ENCODE assay signal across 20 mouse cellular contexts in the genomic region with DNA sequence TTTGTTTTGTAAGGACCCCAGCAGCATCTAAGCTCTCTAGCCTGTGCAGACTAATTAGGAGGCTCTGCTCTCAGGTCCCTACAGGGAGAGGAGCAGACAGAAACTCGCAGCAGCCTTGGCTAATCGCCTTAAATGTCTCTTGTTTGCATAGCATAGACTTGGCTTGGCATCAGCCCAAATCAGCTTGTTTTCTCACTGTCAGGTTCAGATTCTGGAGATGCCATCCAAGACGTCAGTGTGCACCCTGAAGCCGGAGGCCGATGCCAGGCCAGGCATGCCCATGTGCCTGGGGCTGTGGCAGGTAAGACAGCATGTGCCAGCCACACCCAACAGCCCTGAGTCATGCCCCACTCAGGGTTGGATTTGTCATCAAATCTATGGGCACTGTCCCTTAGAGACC. TPM values are rescaled to one million over a fixed set of nuclear protein-coding genes. Genes with fewer than 3 reads are reported as not detected.
DNase-seq lines count a peak whose midpoint lies in the region; ATAC-seq and TF ChIP-seq lines count a peak whose summit lies in the region.
"Had no signal": no experiment of that assay in that cellular context is flagged by ENCODE, and none has a peak within 500 bp of the region (broad histone marks: within the 10 kb centered on the region; RNA-seq: fewer than 3 reads in every experiment).

No protein-coding gene starts in this region.

- no peak overlapping the region for H3K9ac ChIP-seq in lung, embryonic 14.5 days
- H3K9ac ChIP-seq: liver, embryonic 15.5 days had no signal

- peak; percentile 10 to 15 for DNase-seq in cerebellum, postnatal 25 days
- DNase-seq in lung, embryonic 14.5 days = peak; percentile 51
- no peak for DNase-seq in lung, postnatal 14 days
- peak; percentile 18 for DNase-seq in 3T3-L1 (ENCODE audit: low read depth, low spot score)
- DNase-seq in retina, postnatal 1 day = peak; percentile 41
- no peak for DNase-seq in gastrocnemius, postnatal 4 days (ENCODE audit: low spot score in 2 of 2)
- no peak for DNase-seq in heart, postnatal 14 days
- DNase-seq: adrenal gland, postnatal 36 days; gastrocnemius, postnatal 36 days; kidney, adult 18-20 months; kidney, postnatal 14 days; lung, postnatal 10 days; right cerebral cortex, adult 18-20 months had no signal

- no peak overlapping the region for H3K4me2 ChIP-seq in lung, embryonic 14.5 days
- H3K4me2 ChIP-seq: heart, embryonic 11.5 days; liver, embryonic 15.5 days had no signal

- no peak overlapping the region for H3K4me3 ChIP-seq in lung, embryonic 14.5 days (ENCODE audit: low read depth, low read length)
- H3K4me3 ChIP-seq: forebrain, embryonic 10.5 days; left cerebral cortex, adult 2 months; liver, embryonic 15.5 days; megakaryocyte, embryonic 14.5 days had no signal

- H3K9me3 ChIP-seq in lung, embryonic 14.5 days (ENCODE audit: low read depth, low read length) = no peaks in the 10 kb centered on the region
- H3K9me3 ChIP-seq: forebrain, embryonic 10.5 days; liver, embryonic 15.5 days; megakaryocyte, embryonic 14.5 days had no signal

- no peaks in the 10 kb centered on the region for H3K27me3 ChIP-seq in lung, embryonic 14.5 days (ENCODE audit: insufficient read depth, low read length)
- H3K27me3 ChIP-seq: liver, embryonic 15.5 days had no signal

- no peak for TF ChIP-seq CTCF in lung, embryonic 14.5 days (IDR thresholded peaks at IDR 0.05; ENCODE audit: low read depth)

- intact Hi-C loops in heart, postnatal 14 days (cut with DNase I) = no loop called here

- ATAC-seq in cerebellum, adult (ENCODE audit: insufficient number of reproducible peaks, low FRiP score, low TSS enrichment) = no peak
- ATAC-seq in lung, embryonic 14.5 days (ENCODE audit: insufficient read depth) = no peak
- ATAC-seq: activated CD4-positive, CD25-positive, alpha-beta regulatory T cell, adult 4 months had no signal

- WGBS in lung, embryonic 14.5 days = 56% methylated on average over 5 of the region's 5 CpGs

- H3K27ac ChIP-seq in lung, embryonic 14.5 days (ENCODE audit: low read depth) = no peak overlapping the region
- H3K27ac ChIP-seq: forebrain, embryonic 10.5 days; left cerebral cortex, adult 2 months; liver, embryonic 15.5 days had no signal

- no peaks in the 10 kb centered on the region for H3K36me3 ChIP-seq in lung, embryonic 14.5 days (ENCODE audit: insufficient read depth)
- H3K36me3 ChIP-seq: forebrain, embryonic 10.5 days; liver, embryonic 15.5 days had no signal

- 0 out of 2 replicates have a peak, but pooled peaks cover 14% of the 10 kb centered on the region for H3K4me1 ChIP-seq in lung, embryonic 14.5 days (ENCODE audit: insufficient read depth)
- H3K4me1 ChIP-seq: liver, embryonic 15.5 days had no signal

RNA-seq across cellular contexts. Expression of gene Tbx1, which starts 42.6 kb away (rescaled TPM):
- polyA plus RNA-seq in lung, embryonic 14.5 days (2014; fragmentation: Nextera tagmentation; extraction: Ambion mirVana) = 12.0 and 15.8 TPM in 2 replicates
- 10 to 100 TPM in 1 of 2 experiments, 1 to 10 TPM in 1; 3.9 to 10.8 TPM for total RNA-seq in gastrocnemius, postnatal 4 days (2021)
- under 1 TPM; 0.48 to 0.76 TPM for total RNA-seq in heart, postnatal 14 days (2021)
- polyA plus RNA-seq: activated CD4-positive, CD25-positive, alpha-beta regulatory T cell, adult 4 months had no signal

RNA-seq across cellular contexts. Expression of gene Rtl10, which starts 49.2 kb away (rescaled TPM):
- polyA plus RNA-seq in lung, embryonic 14.5 days (2014; fragmentation: Nextera tagmentation; extraction: Ambion mirVana) = 4.2 and 4.8 TPM in 2 replicates
- 1 to 10 TPM; 6.7 to 6.8 TPM for total RNA-seq in gastrocnemius, postnatal 4 days (2021)
- 1 to 10 TPM; 2.5 to 4.3 TPM for total RNA-seq in heart, postnatal 14 days (2021)

RNA-seq across cellular contexts. Expression of gene Gnb1l, which starts 49.4 kb away (rescaled TPM):
- 16.2 and 17.6 TPM in 2 replicates for polyA plus RNA-seq in lung, embryonic 14.5 days (2014; fragmentation: Nextera tagmentation; extraction: Ambion mirVana)
- total RNA-seq in gastrocnemius, postnatal 4 days (2021) = 1 to 10 TPM; 4.5 to 6.0 TPM
- 1 to 10 TPM; 4.5 to 6.4 TPM for total RNA-seq in heart, postnatal 14 days (2021)

Comparison
In these comparisons a context has a peak if more than half of its experiments do, and no peak if none do; other contexts are left out.
1. DNase-seq: peak in cerebellum, postnatal 25 days (2 of 2), lung, embryonic 14.5 days (single experiment), 3T3-L1 (single experiment) and retina, postnatal 1 day (single experiment); none in lung, postnatal 14 days (single experiment), gastrocnemius, postnatal 4 days (0 of 2) and heart, postnatal 14 days (0 of 2).